Mouse (Mus musculus) gastrocnemius, postnatal 25 days (tissue): ENCODE measurements around the gene Cphx1. TPM values are rescaled to one million over a fixed set of nuclear protein-coding genes. Genes with fewer than 3 reads are reported as not detected.
"Not testable (repeated sequence)": the region's sequence is repeated elsewhere in the genome, so short reads cannot be mapped to it uniquely, and the experiment has no call there.

ENCODE experiments used
- DNase-seq: peaks from one replicate; pipeline ENCODE4 v3.0.0; 2022
- long read RNA-seq, 2 experiments: library from polyadenylated mRNA; stranded (forward); transcript quantifications; one replicate each; pipeline ENCODE4 v2.0.0; 2021
- total RNA-seq, 2 experiments: library from RNA; stranded (reverse); gene quantifications; 1 replicate in 1 of 2; 2 replicates in 1 of 2; pipeline ENCODE4 v1.2.3; 2021

Gene Cphx1
- not detected for total RNA-seq
- long read RNA-seq, experiment 1: 0 reads
- long read RNA-seq, experiment 2: 0 reads

- not testable (repeated sequence) for DNase-seq
Measured at GRCm38 (mm10) chr14:25938004-25938403, at the start of gene Cphx1. Cphx1 (plus strand) TSS chr14:25938304.

GRCm38 (mm10) chr14:25894566-25894965 lies 43.5 kb upstream of the Cphx1 start:
- DNase-seq: not testable (repeated sequence)

- DNase-seq: not testable (repeated sequence)
Measured at GRCm38 (mm10) chr14:25895686-25896085, 42.4 kb upstream of the Cphx1 start.

- DNase-seq: not testable (repeated sequence)
Measured at GRCm38 (mm10) chr14:25903000-25903399, 35.1 kb upstream of the Cphx1 start, which contains the start of gene Plac9a. Plac9a (minus strand) TSS chr14:25903100.

GRCm38 (mm10) chr14:25905243-25905642 lies 32.9 kb upstream of the Cphx1 start:
- DNase-seq: not testable (repeated sequence)

- not testable (repeated sequence) for DNase-seq
Measured at GRCm38 (mm10) chr14:25907272-25907671, 30.8 kb upstream of the Cphx1 start.

- DNase-seq: not testable (repeated sequence)
Measured at GRCm38 (mm10) chr14:25908976-25909375, 29.1 kb upstream of the Cphx1 start.

- not testable (repeated sequence) for DNase-seq
Measured at GRCm38 (mm10) chr14:25918427-25919170, 19.5 kb upstream of the Cphx1 start.

- DNase-seq: not testable (repeated sequence)
Measured at GRCm38 (mm10) chr14:25926814-25927561, 11.1 kb upstream of the Cphx1 start.

- DNase-seq: not testable (repeated sequence)
Measured at GRCm38 (mm10) chr14:25927562-25927881, 10.6 kb upstream of the Cphx1 start, which contains the start of gene Tmem254a. Tmem254a (minus strand) TSS chr14:25927672.

GRCm38 (mm10) chr14:25936867-25937630 lies 1.1 kb upstream of the Cphx1 start:
- DNase-seq: not testable (repeated sequence)

GRCm38 (mm10) chr14:25957861-25958260 lies 19.8 kb downstream of the Cphx1 start:
- DNase-seq: not testable (repeated sequence)

GRCm38 (mm10) chr14:25978371-25979241 lies 40.5 kb downstream of the Cphx1 start, which contains the start of gene Duxbl1:
Duxbl1 (plus strand) TSS chr14:25978577.
- not testable (repeated sequence) for DNase-seq

GRCm38 (mm10) chr14:25979242-25979941 lies 41.3 kb downstream of the Cphx1 start:
- not testable (repeated sequence) for DNase-seq

- DNase-seq: not testable (repeated sequence)
Measured at GRCm38 (mm10) chr14:25981880-25982279, 43.8 kb downstream of the Cphx1 start.

Other genes with a start within 250 kb of the Cphx1 start
- 10 to 100 TPM; 39.9 to 51.1 TPM for gene Ppif, start 244.2 kb upstream of the Cphx1 start, total RNA-seq
- 10 to 100 TPM; 41.5 to 45.0 TPM for gene Zcchc24, start 169.3 kb upstream of the Cphx1 start, total RNA-seq
- 10 to 100 TPM; 79.2 to 96.7 TPM for gene Anxa11, start 96.1 kb upstream of the Cphx1 start, total RNA-seq
- 1 to 10 TPM; 1.8 to 2.7 TPM for gene Plac9a, start 35.2 kb upstream of the Cphx1 start, total RNA-seq
- gene Tmem254a, start 10.6 kb upstream of the Cphx1 start, total RNA-seq: under 1 TPM; 0.15 to 0.86 TPM
- gene Duxbl1, start 40.3 kb downstream of the Cphx1 start, total RNA-seq: under 1 TPM; 0.38 to 0.46 TPM
- 10 to 100 TPM in 1 of 2 experiments, 1 to 10 TPM in 1; 7.9 to 12.5 TPM for gene Gm9780, start 104.4 kb downstream of the Cphx1 start, total RNA-seq
- 1 to 10 TPM; 5.5 to 7.2 TPM for gene Tmem254c, start 129.1 kb downstream of the Cphx1 start, total RNA-seq
- not detected for gene Cphx2, start 143.2 kb downstream of the Cphx1 start, total RNA-seq
- not detected for gene Cphx3, start 144.0 kb downstream of the Cphx1 start, total RNA-seq
- not detected for gene Duxbl2, start 180.0 kb downstream of the Cphx1 start, total RNA-seq
- 10 to 100 TPM; 26.0 to 59.2 TPM for gene Plac9b, start 244.2 kb downstream of the Cphx1 start, total RNA-seq